Mouse (Mus musculus) ES-E14 (cell line): Measurements from ENCODE around the gene Gm10666. TPM values are rescaled to one million over a fixed set of nuclear protein-coding genes. Genes with fewer than 3 reads are reported as not detected.
"Not testable (repeated sequence)": the region's sequence is repeated elsewhere in the genome, so short reads cannot be mapped to it uniquely, and the experiment has no call there.

Experiments
- DNase-seq: peaks from one replicate; pipeline ENCODE4 v3.0.0-alpha.2; 2013; ENCODE audit warnings: low read depth, low spot score
- H3K27ac ChIP-seq: 2 replicates; pipeline ENCODE4 v1.5.1; 2012; ENCODE audit warnings: low read depth, mild to moderate bottlenecking, low read length, moderate library complexity, mixed read lengths; ENCODE audit not compliant: poor library complexity, insufficient read depth, severe bottlenecking
- H3K36me3 ChIP-seq: 2 replicates; pipeline ENCODE4 v1.6.1; 2012; ENCODE audit warnings: mild to moderate bottlenecking, low read length, moderate library complexity, mixed read lengths; ENCODE audit not compliant: control insufficient read depth, poor library complexity, insufficient read depth, severe bottlenecking
- H3K4me1 ChIP-seq, 2 experiments: fragments of 150-350 bp in 1 of 2; sonication (generic) in 1 of 2; 2 replicates each; pipeline ENCODE4 v1.6.1; 2012; ENCODE audit warnings: low read length in 2 of 2, mild to moderate bottlenecking in 1 of 2, mixed read lengths in 1 of 2; ENCODE audit not compliant: control insufficient read depth in 2 of 2, insufficient read depth in 2 of 2, poor library complexity in 1 of 2
- H3K4me3 ChIP-seq, 2 experiments: fragments of 150-350 bp in 1 of 2; sonication (generic) in 1 of 2; 2 replicates each; pipeline ENCODE4 v1.5.1; 2012; ENCODE audit warnings: low read length in 2 of 2, low read depth in 1 of 2, mild to moderate bottlenecking in 1 of 2, mixed read lengths in 1 of 2; ENCODE audit not compliant: insufficient read depth in 1 of 2, poor library complexity in 1 of 2, severe bottlenecking in 1 of 2
- H3K9ac ChIP-seq: 2 replicates; pipeline ENCODE4 v1.6.1; 2012; ENCODE audit warnings: low read depth, mild to moderate bottlenecking, low read length, mixed read lengths; ENCODE audit not compliant: poor library complexity, insufficient read depth, severe bottlenecking
- H3K9me3 ChIP-seq: fragments of 150-350 bp; sonication (generic); 2 replicates; pipeline ENCODE4 v1.6.1; 2012; ENCODE audit warnings: low read depth, mild to moderate bottlenecking, low read length; ENCODE audit not compliant: control insufficient read depth, insufficient read depth
- in situ Hi-C, 2 experiments: fragments of 600-800 bp; cut with MboI; formaldehyde crosslinking; loops; one replicate each; pipeline ENCODE4 v1.15.1; 2025; ENCODE audit warnings: low sequenced_read_pairs in 2 of 2, inconsistent platforms in 1 of 2; ENCODE audit not compliant: unreplicated experiment in 2 of 2
- total RNA-seq: library from RNA; depleted of rRNA; stranded (reverse); fragments of 300-350 nt; gene quantifications from 2 replicates; pipeline ENCODE4 v1.2.3, GENCODE M21; 2012; rRNA removed

The Gm10666 gene
- not detected in 2 replicates for total RNA-seq

DNA sequence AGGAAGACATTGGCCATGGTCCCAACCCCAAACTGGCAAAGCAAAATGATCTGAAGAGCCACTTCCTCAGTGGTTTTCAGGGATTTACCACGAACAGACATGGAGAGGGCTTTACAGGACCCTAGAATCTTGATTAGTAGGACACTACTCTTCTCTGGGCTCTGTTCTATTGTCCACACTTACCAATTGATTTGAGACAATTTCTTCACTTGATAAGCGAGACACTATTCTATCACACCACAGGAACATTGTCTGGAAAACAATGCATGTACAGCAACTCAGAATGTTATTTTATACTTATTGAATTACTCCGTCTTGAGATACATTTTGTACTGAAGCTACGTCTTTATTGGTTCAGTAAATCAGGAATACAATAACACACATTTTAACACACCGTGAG, at the start of gene Gm10666:
TSS of gene Gm10666 (minus strand) at position 101 of the 400 bp plus-strand sequence.
- H3K9ac ChIP-seq, in situ Hi-C loops, H3K4me1 ChIP-seq: not testable (repeated sequence)

DNA sequence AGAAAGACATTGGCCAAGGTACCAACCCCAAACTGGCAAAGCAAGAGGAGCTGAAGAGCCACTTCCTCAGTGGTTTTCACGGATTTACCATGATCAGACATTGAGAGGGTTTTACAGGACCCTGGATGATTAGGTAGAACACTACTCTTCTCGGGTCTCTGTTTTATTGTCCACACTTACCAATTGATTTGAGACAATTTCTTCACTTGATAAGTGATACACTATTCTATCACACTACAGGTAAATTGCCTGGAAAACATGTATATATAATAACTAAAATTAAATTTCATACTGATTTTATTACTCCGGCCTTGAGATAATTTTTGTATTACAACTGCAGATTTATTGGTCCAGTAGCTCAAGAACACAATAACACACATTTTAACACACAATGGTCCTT, 29.4 kb upstream of the Gm10666 start, which contains the start of gene Vmn1r142:
TSS of gene Vmn1r142 (minus strand) at position 101 of the 400 bp plus-strand sequence.
- in situ Hi-C loops: not testable (repeated sequence)

More for the DNA sequence above, at the start of gene Gm10666:
- H3K9me3 ChIP-seq, H3K36me3 ChIP-seq, DNase-seq, H3K27ac ChIP-seq, H3K4me3 ChIP-seq: not testable (repeated sequence)

DNA sequence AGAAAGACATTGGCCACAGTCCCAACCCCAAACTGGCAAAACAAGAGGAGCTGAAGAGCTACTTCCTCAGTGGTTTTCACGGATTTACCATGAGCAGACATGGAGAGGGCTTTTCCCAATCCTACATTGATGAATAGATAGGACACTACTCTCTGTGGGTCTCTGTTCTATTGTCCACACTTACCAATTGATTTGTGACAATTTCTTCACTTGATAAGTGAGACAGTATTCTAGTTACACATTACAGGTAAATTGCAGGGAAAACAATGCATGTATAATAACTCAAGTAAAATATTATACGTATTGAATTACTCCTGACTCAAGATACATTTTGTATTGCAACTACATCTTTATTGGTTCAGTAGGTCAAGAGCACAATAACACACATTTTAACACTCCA, 16.4 kb downstream of the Gm10666 start, which contains the start of gene Gm16451:
TSS of gene Gm16451 (minus strand) at position 101 of the 400 bp plus-strand sequence.
- DNase-seq, in situ Hi-C loops, H3K36me3 ChIP-seq, H3K9me3 ChIP-seq, H3K27ac ChIP-seq, H3K9ac ChIP-seq, H3K4me3 ChIP-seq, H3K4me1 ChIP-seq: not testable (repeated sequence)

More for the DNA sequence above, 29.4 kb upstream of the Gm10666 start, which contains the start of gene Vmn1r142:
- H3K36me3 ChIP-seq, H3K9ac ChIP-seq, DNase-seq, H3K4me1 ChIP-seq, H3K9me3 ChIP-seq, H3K4me3 ChIP-seq, H3K27ac ChIP-seq: not testable (repeated sequence)

Other genes starting within 250 kb of the Gm10666 start
- gene Gm5891, start 213.4 kb downstream of the Gm10666 start, total RNA-seq: not detected in 2 replicates
- gene Vmn1r137, start 140.2 kb downstream of the Gm10666 start, total RNA-seq: not detected in 2 replicates
- gene Vmn1r138, start 105.8 kb downstream of the Gm10666 start, total RNA-seq: not detected in 2 replicates
- not detected in 2 replicates for gene Gm6176, start 78.4 kb downstream of the Gm10666 start, total RNA-seq
- gene Vmn1r139, start 65.7 kb downstream of the Gm10666 start, total RNA-seq: not detected in 2 replicates
- not detected in 2 replicates for gene Gm16451, start 16.5 kb downstream of the Gm10666 start, total RNA-seq
- gene Vmn1r142, start 29.3 kb upstream of the Gm10666 start, total RNA-seq: not detected in 2 replicates
- gene Vmn1r143, start 54.6 kb upstream of the Gm10666 start, total RNA-seq: not detected in 2 replicates
- not detected in 2 replicates for gene Gm8653, start 66.5 kb upstream of the Gm10666 start, total RNA-seq
- not detected in 2 replicates for gene Gm8453, start 94.7 kb upstream of the Gm10666 start, total RNA-seq
- not detected in 2 replicates for gene Gm4187, start 195.0 kb upstream of the Gm10666 start, total RNA-seq
- gene Gm8660, start 236.3 kb upstream of the Gm10666 start, total RNA-seq: not detected in 2 replicates